Mouse (Mus musculus): ENCODE measurements at regions not wholly inside any gene's neighbourhood (a gene's known extent, or its start where the extent isn't known, plus 50 kb on each side); places are given as distances from the start of the nearest gene placed in this dataset.

GRCm38 (mm10) chr1:112785135-112785681, 920.5 kb upstream of the Dsel start:
- no peak for DNase-seq

GRCm38 (mm10) chr1:112779801-112780200, 915.1 kb upstream of the Dsel start:
- no peak for DNase-seq

- DNase-seq, result no peak
Observed at GRCm38 (mm10) chr1:112778551-112778950, 913.8 kb upstream of the Dsel start.

DNA sequence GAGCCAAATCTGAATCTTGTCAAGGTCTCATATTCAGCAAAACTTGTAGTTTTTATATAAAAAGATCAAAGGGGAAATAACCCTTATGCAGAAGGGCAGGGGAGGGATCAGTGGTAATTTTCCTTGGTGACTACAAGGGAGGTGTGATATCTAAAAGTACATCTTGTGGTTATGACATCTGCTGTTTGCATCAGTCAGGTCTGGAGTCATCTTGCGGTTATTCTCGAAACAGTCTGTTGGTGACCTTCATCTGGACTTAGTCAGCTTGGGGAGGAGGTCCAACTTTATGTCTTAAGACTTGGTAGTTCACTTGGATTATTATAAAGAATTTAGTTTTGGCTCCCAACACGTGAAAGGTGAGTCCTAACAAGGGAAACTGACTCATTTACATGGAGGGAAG, 885.9 kb upstream of the Dsel start:
- peak in 1 of 2 experiments; percentile 1 for DNase-seq

DNA sequence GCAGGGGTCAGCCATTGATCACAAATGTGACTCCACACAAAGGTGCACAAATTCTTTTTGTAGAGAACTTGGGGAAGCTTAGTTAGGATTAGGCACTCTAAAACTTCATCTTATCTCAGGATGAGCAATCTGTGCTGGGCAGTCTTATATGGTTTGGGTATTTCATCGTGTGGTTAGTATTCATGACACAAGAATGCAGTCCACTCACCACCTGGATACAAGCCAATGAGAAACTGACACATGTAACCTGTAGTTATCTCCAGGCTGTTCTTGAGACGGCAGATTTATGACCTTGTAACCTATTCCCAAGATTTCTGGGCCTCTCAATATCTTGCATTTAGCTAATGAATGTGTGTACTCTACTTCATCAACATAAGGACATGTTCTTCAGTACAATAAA, 883.8 kb upstream of the Dsel start:
- DNase-seq, result peak; percentile 60 to 64

GRCm38 (mm10) chr1:112703939-112704338, 839.2 kb upstream of the Dsel start:
- no peak for DNase-seq

DNA sequence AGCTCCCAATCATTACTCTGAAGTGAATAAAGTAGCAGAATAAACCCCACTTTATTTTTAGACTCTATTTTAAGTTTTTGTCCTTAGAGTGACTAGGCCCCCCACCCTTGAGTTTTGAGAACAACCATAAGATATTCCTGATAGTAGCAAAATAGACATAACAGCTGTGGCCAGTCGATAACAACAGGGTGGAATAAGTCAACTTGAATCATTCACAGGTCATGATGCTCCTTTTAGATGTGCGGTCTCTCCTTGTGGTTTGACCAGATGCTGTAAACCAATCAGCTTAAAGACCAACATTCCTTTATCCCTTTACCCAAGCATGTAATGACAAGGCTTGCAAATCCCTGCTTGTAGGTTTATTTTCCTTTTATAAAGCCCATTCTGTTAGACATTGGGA, 794.2 kb upstream of the Dsel start:
- DNase-seq, result no peak

DNA sequence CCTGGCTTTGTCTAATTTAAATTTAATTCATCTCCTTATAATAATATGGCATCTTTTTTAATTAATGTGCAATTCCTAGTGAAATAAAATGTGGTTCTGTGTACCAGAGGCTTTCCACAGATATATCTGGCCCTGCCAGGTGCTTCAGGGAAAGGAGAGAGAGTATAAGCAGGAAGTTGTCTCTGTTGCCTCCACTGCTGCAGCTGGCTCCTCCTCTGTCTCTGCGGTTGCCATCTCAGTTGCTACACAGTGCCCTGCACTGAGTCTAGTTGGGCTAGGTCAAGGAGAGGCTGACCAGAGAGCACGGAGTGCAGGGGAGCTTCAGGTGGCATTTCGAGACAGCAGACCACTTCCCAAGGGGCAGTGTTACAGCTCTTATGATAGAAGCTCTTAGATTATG, 773.6 kb upstream of the Dsel start:
- no peak for DNase-seq

Data from adrenal gland, postnatal 36 days (tissue).